Mouse (Mus musculus): ENCODE measurements around the gene Pdss2.

The Pdss2 gene

GRCm38 (mm10) chr10:43312658-43313417 lies 91.6 kb downstream of the Pdss2 start:
- DNase-seq, result no peak

- no peak for DNase-seq
Measured at GRCm38 (mm10) chr10:43315228-43315627, 93.9 kb downstream of the Pdss2 start.

- DNase-seq, result no peak
Measured at GRCm38 (mm10) chr10:43317327-43317951, 96.2 kb downstream of the Pdss2 start.

GRCm38 (mm10) chr10:43321019-43321418 lies 99.7 kb downstream of the Pdss2 start:
- no peak for DNase-seq

GRCm38 (mm10) chr10:43322446-43323178 lies 101.3 kb downstream of the Pdss2 start:
- no peak for DNase-seq

GRCm38 (mm10) chr10:43323386-43323785 lies 102.1 kb downstream of the Pdss2 start:
- DNase-seq, result no peak

GRCm38 (mm10) chr10:43329813-43330212 lies 108.5 kb downstream of the Pdss2 start:
- no peak for DNase-seq

- DNase-seq, result no peak
Measured at GRCm38 (mm10) chr10:43330691-43331090, 109.4 kb downstream of the Pdss2 start.

GRCm38 (mm10) chr10:43331931-43332701 lies 110.8 kb downstream of the Pdss2 start:
- no peak for DNase-seq

- DNase-seq, result no peak
Measured at GRCm38 (mm10) chr10:43335874-43336273, 114.6 kb downstream of the Pdss2 start.

GRCm38 (mm10) chr10:43337110-43337509 lies 115.8 kb downstream of the Pdss2 start:
- no peak for DNase-seq

- DNase-seq, result no peak
Measured at GRCm38 (mm10) chr10:43339811-43340210, 118.5 kb downstream of the Pdss2 start.

GRCm38 (mm10) chr10:43349718-43350117 lies 128.4 kb downstream of the Pdss2 start:
- DNase-seq, result no peak

GRCm38 (mm10) chr10:43357884-43358283 lies 136.6 kb downstream of the Pdss2 start:
- DNase-seq, result peak in 1 of 2 experiments; percentile 10

GRCm38 (mm10) chr10:43362947-43363346 lies 141.7 kb downstream of the Pdss2 start:
- DNase-seq, result no peak

- peak; percentile 76 to 77 for DNase-seq
Measured at GRCm38 (mm10) chr10:43363431-43363851, 142.2 kb downstream of the Pdss2 start.

- DNase-seq, result no peak
Measured at GRCm38 (mm10) chr10:43365909-43366308, 144.6 kb downstream of the Pdss2 start.

- no peak for DNase-seq
Measured at GRCm38 (mm10) chr10:43368611-43369010, 147.3 kb downstream of the Pdss2 start.

GRCm38 (mm10) chr10:43372315-43372714 lies 151.0 kb downstream of the Pdss2 start:
- DNase-seq, result peak; percentile 63 to 64

GRCm38 (mm10) chr10:43373035-43373434 lies 151.7 kb downstream of the Pdss2 start:
- no peak for DNase-seq

GRCm38 (mm10) chr10:43373666-43374065 lies 152.4 kb downstream of the Pdss2 start:
- DNase-seq, result no peak

GRCm38 (mm10) chr10:43375286-43375685 lies 154.0 kb downstream of the Pdss2 start:
- no peak for DNase-seq

- DNase-seq, result no peak
Measured at GRCm38 (mm10) chr10:43376749-43377148, 155.5 kb downstream of the Pdss2 start.

Measured in kidney, adult 8-10 months (tissue).